Mouse (Mus musculus) E14TG2a.4 (cell line): ENCODE results near the gene Zfp872.

ENCODE experiments used
- CTCF ChIP-seq: conservative IDR thresholded peaks from 2 replicates; pipeline ENCODE4 v1.5.1; 2014; ENCODE audit warnings: low read length
- NANOG ChIP-seq: IDR thresholded peaks from 2 replicates; pipeline ENCODE4 v1.6.1; 2014; ENCODE audit warnings: borderline replicate concordance, low read length, mixed read lengths
- POU5F1 ChIP-seq: IDR thresholded peaks from 2 replicates; pipeline ENCODE4 v1.6.1; 2014; ENCODE audit warnings: low read length, borderline replicate concordance

- no peak; the same call in 1 of the 2 replicates for TF ChIP-seq CTCF
- no peak for TF ChIP-seq NANOG
- no peak for TF ChIP-seq POU5F1
Observed at GRCm38 (mm10) chr9:22167751-22168150, 20.1 kb upstream of the Zfp872 start.
